Mouse (Mus musculus) skeletal muscle tissue, postnatal 0 days (tissue): ENCODE results near the gene Gm20835. TPM values are rescaled to one million over a fixed set of nuclear protein-coding genes. Genes with fewer than 3 reads are reported as not detected.

ENCODE experiments used
- polyA plus RNA-seq: library from polyadenylated mRNA; unstranded; fragments of >200 nt; fragmentation: Nextera tagmentation; extraction: Ambion mirVana; gene quantifications from 2 replicates; pipeline ENCODE4 v1.2.1, GENCODE M21; 2015

Gene Gm20835
- polyA plus RNA-seq, result not detected in 2 replicates

GRCm38 (mm10) chrY:36735190-36735589, at the start of gene Gm20835:
Gene Gm20835 (minus strand): TSS chrY:36735290.

